Mouse (Mus musculus): ENCODE measurements around the gene Adgrv1.
A peak's percentile ranks its signal among the peaks of the same experiment; 100 is the strongest.
"Not testable (repeated sequence)": the region's sequence is repeated elsewhere in the genome, so short reads cannot be mapped to it uniquely, and the experiment has no call there.

Gene Adgrv1

DNA sequence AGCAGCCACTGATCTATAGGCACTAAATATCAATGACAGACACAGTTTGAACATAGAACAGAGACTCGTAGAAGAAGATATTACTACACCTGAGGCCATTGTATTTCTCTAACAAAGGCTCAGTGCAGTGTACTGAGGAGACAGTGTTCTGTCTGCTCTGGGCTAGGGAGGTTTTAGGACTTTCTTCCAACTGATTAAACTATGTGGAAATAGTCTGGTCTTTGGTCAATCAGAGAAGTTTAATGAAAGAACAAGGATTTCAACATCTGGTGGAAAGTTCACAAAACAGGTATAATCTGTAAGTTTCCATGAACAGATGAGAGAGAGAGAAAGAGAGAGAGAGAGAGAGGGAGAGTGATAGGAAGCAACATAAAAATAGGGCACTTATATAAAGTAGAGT lies 297.7 kb downstream of the Adgrv1 start:
- no peak for DNase-seq (ENCODE audit: extremely low spot score)

DNA sequence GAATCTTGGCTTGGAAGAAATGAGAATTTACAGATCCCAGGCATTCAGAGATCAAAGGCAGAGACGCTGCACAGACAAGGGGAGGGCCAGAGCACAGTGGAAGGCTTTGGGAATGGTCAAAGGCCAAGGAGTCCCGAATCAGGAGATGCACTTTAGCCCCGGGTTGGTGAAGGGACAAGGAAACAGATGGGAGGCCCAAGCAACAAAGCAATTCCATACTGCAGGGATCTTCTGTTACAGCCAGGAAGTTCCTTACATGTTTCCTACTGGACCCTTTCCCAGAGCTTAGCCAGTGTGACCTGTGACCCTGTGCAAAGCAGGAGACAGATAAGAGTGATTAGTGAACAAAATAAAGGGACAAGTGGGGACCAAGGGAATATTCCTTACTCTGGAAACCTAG lies 300.9 kb downstream of the Adgrv1 start:
- peak; percentile 45 for DNase-seq (ENCODE audit: extremely low spot score)

DNA sequence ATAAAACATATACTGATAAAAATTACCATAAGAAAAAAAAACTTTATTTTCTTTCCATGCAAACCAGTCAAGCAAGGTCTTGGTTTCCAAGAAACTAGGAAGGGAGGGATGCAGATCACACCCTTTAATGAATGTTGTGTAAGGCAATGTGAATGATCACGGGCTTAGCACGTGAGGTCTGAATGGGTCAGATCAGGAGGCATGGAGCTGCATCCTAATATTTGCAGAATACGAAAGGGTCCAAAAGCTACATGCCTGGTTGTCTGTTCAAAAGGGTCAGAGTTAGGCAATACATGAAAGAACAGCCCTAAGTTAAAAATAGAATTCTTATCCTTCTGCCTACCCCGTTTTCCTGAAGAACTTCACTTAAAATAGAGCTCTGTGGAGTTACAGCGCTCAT lies 303.2 kb downstream of the Adgrv1 start:
- DNase-seq (ENCODE audit: extremely low spot score) = no peak

DNA sequence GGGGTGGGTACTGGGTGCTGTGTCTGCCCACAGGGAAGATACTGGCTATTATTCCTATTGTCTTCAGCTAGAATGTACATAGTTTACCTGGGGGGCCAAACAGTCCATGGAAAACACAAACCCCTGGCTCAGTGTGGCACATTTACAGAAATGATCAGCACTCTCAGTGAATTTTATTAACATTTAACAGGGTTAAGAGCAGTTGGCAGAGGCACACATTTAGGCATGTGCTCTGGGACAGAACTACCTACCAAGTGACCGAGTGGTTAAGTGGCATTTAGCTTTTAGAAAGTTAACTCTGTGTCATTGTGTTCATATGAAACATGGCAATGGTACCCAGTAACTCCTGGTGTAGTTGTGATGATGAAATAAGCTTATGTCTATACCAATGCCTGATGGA lies 304.8 kb downstream of the Adgrv1 start:
- DNase-seq (ENCODE audit: extremely low spot score) = no peak

DNA sequence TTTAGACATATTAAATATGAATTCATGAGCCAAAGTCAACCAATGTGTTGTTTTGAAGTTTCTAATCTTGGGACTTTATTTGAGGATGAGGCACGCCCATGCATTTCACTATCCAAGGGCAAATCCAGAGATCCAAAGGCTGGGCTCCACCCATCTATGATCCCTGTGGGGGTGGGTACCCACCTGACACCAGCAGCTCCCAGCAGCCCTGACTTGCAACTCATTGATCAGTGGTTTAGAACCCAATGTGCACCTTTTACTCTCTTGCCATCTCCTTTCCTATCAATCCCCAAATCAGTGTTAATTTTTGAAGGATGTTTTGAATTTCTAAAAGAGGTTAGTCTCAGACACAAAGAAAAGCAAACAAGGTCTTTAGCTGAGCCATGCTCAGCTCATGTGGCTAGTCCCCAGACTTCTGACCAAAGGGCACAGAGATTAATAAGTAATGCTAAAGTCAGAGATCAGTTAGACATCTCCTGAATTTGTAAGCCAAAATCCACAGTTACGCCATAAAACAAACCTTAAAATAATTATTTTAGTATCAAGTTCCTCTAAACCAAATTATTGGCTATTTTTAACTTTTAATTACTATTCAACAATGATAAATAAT lies 307.2 kb downstream of the Adgrv1 start:
- DNase-seq (ENCODE audit: extremely low spot score) = no peak

DNA sequence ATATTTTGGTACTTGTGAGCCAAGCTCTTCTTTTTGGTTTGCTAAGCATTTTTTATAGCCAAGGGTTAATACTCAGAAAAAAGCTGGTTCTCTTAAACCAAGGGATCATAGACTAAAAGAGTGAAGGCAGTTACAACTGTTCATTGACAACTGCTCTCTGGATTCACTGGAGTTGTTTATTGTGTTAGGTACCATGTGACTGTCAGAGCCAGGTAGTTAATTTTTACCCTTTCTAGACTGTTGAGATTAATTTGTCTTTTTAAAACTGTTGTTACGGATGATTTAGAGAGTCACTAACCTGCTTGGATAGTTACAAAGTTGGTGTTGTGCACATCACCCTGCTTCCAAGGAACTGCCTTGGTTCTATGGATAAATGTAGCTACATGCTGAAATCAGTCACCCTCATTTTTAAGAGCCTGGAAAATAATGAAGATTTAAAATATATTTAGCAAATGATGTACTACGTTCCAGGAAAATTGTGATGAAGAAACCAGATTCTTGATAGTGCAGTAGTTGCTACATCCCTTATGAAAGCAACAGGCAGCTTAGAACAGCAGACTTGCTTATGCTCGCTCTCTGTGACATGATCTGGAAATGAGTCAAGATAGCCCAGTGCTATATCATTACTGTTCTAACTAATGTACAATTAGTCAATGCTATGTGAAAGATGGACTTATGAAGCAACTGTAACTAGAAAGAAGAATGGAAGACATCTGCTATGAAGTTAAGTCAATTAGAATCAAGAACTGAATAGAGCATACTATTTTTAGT lies 309.2 kb downstream of the Adgrv1 start:
- DNase-seq (ENCODE audit: extremely low spot score) = no peak

DNA sequence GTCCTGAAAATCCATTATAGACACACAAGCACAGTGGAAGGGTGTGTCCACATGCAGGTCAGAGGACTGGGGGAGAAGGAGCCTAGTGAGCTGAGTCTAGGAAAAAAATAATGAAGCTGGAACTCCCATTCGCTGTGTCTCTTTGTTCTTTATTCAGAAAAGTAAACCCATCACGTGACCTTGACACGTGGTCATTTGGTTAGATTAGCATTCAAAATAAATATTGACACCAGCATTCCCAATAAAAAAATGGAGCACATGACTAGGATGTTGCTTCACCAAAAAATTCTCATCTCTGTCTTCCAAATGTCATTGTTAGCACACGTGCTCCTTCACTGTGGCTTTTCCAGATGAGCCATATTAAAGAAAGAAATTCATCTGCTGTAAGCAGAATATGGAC lies 316.4 kb downstream of the Adgrv1 start:
- DNase-seq (ENCODE audit: extremely low spot score) = no peak

DNA sequence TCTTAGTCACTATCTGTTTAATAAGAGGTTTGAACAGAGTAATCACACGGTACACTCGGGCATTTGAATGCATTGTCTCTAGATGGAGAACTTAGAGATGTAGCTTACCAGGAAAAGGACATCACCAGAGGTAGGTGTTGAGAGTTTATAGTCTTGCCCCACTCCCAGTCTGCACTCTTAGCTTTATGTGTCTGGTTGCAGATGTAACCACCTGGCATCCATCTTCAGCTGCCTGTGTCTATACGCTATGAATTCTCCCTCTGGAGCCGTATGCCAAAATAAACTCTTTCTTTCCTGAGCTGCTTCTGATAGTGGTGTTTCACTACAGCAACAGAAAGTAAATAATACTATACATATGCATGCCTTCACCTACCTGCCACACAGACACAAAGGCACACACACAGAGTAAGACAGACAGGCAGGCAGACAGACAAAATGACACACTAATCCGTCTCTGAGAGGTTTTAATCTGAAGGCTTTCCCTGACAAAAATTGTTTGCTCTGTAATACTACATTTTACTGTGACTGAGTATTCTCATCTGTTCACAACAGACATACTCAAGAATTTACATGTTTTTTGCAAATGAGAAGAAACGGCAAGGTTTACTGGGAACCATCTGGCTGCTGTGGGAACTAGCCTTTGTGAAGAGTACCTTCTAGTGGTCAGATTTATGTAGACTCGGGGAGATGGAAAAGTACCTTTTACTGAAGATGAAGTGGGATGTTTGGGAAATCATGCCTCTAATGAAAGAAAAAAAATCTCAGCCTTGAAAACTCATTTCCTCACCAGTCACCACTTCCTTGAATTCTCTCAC lies 318.4 kb downstream of the Adgrv1 start:
- DNase-seq (ENCODE audit: extremely low spot score) = no peak

DNA sequence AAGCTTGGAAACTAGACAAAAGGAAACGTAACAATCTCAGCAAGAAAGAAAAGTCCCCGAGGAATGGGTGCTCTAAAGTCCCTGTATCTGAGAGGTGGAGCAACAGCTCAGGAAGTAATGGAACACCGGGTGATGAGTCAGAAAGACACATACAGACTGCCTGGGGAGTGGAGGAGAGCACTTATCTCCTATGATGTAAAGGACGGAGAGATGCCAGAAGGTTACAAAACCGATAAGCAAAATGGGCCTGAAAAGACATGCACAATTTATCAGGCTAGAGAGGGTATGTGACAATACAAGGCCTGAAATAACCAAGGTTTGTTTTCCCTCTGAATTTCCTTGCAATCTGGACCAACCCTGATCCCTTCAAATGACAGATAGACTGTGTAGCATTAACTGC lies 320.8 kb downstream of the Adgrv1 start:
- DNase-seq (ENCODE audit: extremely low spot score) = no peak

DNA sequence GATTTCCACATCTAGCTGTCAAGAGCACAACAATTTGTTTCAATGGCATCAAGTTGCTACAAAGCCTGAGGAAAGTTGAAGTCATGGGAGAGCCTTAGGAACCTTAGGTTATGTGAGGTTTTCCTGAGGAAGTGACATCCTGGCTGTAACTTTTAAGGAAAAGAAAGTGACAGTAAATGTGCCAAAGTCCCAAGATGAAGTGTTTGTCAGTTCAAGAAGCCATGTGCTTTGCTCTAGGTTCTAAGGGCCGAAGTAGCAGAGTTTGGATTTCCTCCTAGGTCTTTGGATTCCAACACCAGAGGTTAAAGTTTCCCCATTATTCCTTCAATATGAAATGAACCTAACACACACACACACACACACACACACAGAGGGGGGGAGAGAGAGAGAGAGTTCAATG lies 332.1 kb downstream of the Adgrv1 start:
- DNase-seq (ENCODE audit: extremely low spot score) = no peak

DNA sequence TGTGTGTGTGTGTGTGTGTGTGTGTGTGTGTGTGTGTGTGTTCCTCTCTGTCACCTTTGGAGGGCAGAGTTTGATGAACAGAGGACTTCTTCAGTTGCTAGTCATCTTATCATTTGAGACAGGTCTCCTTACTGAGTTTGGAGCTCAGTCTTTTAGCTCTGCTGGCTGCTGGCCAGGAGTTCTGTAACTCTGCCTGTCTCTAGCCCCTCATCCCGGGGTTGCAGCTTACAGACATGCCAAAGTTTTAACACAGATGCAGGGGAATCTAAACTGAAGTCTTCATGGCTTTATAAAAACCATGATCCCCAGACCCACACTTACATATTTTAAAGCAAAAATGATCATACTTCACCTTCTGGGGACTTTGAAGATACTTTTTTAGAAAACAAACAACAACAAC lies 338.8 kb downstream of the Adgrv1 start:
- DNase-seq (ENCODE audit: extremely low spot score) = no peak

DNA sequence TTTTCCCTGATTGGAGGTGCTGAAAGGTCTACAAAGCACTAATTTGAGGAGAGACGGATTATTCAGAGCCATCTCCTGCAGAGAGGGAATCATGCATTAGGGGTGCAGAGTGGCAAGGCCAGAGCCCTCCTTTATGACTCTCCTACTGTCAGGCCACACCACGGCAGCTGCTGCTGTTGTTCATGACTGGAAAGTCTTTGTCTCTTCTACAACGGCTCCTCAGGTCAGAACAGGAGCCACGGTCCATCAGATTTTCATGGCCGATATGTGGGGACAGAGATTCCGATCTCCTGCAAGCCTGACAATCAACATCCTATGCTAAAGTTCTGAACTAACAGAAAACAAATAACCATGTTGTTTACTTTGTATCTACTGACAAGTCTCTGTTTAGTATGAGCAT lies 350.8 kb downstream of the Adgrv1 start:
- no peak for DNase-seq (ENCODE audit: extremely low spot score)

DNA sequence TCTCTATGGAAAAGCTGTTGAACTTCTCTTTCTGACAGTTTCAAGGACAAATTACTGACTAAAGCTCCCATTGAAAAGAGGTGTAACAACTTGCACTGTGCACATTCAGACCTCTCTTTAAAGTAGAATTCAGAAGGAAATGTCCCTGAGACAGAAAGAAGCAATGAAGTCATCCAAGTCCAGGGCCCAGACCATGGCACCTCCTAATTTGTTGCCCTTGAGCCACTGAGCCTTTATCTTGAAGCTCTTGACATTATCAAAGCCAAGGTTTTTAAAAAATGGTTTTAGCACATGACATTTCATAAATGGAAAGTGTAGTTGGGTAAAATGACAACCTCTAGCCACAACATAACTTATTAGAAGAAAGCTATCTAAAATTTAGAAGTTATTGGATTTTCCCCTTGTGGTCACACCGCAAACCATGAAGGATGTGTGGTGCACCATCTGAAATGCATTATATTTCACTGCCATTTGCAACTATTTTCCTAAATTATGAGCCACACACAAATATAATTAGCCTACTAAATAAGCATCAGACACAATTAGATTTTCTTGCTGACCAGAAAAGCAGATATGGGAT lies 352.2 kb downstream of the Adgrv1 start:
- no peak for DNase-seq (ENCODE audit: extremely low spot score)

DNA sequence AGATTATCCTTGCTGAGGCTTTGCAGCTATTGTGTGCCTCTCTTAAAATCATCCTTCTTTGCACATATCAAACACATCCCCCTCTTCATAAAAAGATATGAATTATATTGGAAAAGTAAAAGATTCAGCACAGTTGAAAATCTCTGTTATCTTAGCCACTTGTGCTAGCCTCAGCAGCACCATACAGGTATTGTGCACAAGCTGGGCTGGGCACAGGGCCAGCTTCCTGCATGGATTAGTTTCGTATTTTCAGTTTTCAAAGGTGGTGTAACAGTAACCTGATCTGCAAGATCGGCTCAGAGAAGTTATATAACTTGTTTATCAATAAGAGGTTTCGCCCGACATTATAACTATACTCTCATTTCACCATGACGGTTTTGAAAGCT lies 353.6 kb downstream of the Adgrv1 start:
- DNase-seq (ENCODE audit: extremely low spot score) = no peak

DNA sequence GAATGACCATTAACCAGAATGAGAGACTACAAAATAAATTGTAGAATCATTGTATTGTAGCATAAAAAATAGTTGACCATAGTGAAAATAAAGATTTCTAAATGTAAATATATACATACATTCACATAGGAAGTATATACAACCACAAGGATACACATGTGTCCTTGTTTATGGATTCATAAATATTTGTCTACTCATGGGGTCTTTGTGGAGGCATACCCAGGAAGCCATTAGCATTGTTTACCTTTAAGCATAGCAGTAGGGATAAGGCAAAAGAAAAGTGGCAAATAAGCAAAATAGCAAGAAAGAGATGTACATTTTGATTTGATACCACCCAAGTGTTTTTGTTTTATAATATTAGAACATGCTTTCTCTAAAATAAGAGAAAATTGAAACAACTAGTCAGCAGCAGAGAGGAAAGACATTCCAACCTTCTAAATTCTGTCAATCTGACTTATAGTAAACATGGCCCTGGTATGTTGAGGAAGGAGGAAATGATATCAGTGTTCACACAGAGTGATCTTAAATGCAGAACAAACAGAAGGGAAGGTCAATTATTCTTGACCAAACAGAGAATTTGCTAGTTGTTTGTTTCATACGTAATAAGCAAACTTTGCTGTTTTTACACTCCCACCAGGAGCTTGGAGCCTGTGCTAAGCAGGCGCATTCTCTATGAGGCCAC lies 354.1 kb downstream of the Adgrv1 start:
- DNase-seq (ENCODE audit: extremely low spot score) = no peak

DNA sequence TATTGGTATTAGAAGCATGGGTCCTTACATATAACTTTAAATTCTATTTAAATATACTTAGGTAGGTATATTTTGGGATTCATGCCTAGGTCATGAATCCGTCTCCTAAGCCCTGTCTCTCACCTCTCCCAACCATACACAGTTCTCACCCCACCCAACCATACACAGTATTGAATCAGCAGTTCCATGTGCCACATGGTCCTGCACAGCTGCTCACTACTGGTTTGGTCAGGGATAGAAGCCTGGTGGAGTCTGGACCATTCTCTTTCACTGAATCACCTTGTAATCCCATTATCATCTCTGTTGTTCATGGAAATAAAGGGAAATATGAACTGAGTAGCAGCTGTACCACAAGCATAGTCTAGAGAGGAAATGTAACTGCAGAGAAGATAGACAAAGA lies 359.1 kb downstream of the Adgrv1 start:
- no peak for DNase-seq (ENCODE audit: extremely low spot score)

DNA sequence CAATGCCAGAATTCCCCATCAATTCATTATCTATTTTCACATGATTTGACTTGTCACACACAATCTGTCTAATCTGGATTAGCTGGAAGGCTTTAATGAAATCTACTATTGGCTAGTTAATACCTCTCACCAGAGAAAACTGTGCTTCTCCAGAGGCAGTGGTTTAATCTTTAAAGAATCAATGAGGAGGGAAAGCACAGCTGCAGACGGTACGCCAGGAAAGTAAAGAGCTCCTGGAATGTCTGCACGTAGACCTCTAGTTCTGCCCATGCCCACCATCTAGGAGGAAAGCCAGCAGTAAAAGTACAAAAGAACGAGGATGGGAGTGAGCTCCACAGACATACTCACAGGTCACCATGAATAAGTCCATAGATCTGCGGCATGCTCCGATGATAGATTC lies 362.6 kb downstream of the Adgrv1 start:
- no peak for DNase-seq (ENCODE audit: extremely low spot score)

DNA sequence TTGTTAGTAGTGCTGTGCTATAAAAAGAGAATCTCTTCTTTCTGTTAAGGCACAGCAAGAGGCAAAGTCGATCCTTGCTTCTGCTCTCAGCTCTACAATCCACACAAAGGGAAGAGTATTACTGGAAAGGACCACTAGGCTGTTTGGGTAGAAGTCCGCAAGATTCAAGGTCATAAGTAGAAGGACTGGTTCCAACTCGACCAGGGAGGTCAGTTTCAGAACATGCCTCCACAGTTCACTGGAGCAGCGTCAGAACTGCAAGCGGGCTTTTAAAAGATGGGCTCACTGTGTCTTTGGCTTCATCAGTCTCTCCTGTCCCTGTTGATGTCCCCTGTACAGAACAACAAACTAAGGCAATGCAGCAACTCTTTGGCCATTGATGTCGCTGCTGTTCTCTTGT lies 363.9 kb downstream of the Adgrv1 start:
- DNase-seq (ENCODE audit: extremely low spot score) = no peak

DNA sequence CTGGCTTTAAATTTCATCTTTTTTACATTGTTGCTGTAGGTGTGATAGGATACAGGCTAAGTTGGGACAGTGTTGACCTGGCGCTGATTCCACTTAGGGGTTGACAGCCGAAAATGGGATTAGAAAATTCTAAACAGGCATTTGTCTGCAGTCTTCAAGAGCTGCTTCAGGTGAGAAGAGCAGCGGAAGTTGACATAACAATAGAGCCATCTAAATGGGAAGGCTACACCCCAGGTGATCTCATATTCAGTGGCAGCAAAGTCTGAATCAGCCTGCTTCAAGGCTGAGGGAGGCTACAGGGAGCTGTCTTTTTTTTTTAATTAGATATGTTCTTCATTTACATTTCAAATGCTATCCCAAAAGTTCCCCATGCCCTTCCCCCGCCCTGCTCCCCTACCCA lies 365.5 kb downstream of the Adgrv1 start:
- not testable (repeated sequence) for DNase-seq (ENCODE audit: extremely low spot score)

DNA sequence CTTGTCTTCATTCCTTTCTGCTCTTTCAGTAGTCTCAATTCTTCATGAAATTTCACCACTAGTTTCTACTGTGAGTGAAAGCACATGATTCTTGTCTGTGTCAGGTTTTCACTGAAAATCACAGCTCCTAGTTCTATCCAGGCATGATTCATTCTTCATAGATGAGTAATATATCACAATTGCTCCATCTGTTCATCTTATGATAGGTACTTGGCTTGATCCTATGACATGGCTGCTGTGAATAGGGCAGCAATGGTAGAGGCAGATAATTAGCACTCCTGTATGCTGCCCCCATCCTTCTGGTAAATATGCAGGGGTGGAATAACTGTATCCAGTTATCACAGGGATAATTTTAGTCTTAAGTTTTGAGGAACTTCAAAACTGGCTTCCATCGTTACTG lies 368.5 kb downstream of the Adgrv1 start:
- no peak for DNase-seq (ENCODE audit: extremely low spot score)

DNA sequence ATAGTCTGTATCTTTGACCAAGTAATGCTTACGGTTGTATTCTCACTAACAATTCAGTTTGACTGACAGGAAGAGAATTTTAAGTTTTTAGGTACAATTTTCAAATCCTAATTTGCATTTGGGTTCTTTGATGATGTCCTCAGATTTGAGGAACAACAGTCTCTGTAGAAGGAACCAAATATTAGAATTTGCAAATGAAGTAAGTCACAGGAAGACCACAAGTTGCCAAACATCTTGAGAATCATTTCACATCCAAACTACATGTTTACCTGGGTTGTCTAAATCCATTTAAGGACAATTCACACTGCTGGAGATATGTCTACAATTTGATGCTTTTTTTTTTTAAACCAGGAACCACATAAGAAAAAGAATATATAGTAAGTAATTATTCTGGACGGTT lies 391.8 kb downstream of the Adgrv1 start:
- no peak for DNase-seq (ENCODE audit: extremely low spot score)

DNA sequence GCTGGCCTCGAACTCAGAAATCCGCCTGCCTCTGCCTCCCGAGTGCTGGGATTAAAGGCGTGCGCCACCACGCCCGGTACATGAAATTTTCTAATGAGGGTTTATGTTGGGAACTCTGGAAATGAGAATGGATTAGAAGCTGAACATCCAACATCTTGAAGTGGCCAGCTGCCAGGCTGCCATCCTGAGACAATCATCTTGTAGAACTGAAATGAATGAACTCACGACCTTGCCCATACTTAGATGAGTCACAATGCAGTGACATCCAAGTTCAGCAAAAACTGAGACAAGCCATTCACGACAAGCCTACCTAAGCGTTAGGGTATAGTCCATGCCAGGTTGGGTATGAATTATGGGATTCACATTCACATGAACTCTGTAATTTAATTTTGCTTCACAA lies 393.1 kb downstream of the Adgrv1 start:
- DNase-seq (ENCODE audit: extremely low spot score) = no peak

All from embryo, embryonic 9.5 days (tissue).